Mouse (Mus musculus): ENCODE data around the gene Olfr206. TPM values are rescaled to one million over a fixed set of nuclear protein-coding genes. Genes with fewer than 3 reads are reported as not detected.

Olfr206 gene
- polyA plus RNA-seq, 1 experiment from 2014 or later = not detected

Other genes with a start within 250 kb of the Olfr206 start
- not detected in 2 replicates for gene Olfr193, start 237.4 kb downstream of the Olfr206 start, polyA plus RNA-seq (2014; fragmentation: Nextera tagmentation; extraction: Ambion mirVana)
- gene Olfr194, start 228.2 kb downstream of the Olfr206 start, polyA plus RNA-seq (2014; fragmentation: Nextera tagmentation; extraction: Ambion mirVana) = not detected in 2 replicates
- not detected in 2 replicates for gene Olfr195, start 202.2 kb downstream of the Olfr206 start, polyA plus RNA-seq (2014; fragmentation: Nextera tagmentation; extraction: Ambion mirVana)
- gene Olfr196, start 178.8 kb downstream of the Olfr206 start, polyA plus RNA-seq (2014; fragmentation: Nextera tagmentation; extraction: Ambion mirVana) = not detected in 2 replicates
- gene Olfr198, start 145.7 kb downstream of the Olfr206 start, polyA plus RNA-seq (2014; fragmentation: Nextera tagmentation; extraction: Ambion mirVana) = not detected in 2 replicates
- not detected in 2 replicates for gene Olfr199, start 129.5 kb downstream of the Olfr206 start, polyA plus RNA-seq (2014; fragmentation: Nextera tagmentation; extraction: Ambion mirVana)
- gene Olfr201, start 76.6 kb downstream of the Olfr206 start, polyA plus RNA-seq (2014; fragmentation: Nextera tagmentation; extraction: Ambion mirVana) = not detected in 2 replicates
- gene Olfr202, start 62.5 kb downstream of the Olfr206 start, polyA plus RNA-seq (2014; fragmentation: Nextera tagmentation; extraction: Ambion mirVana) = not detected in 2 replicates
- gene Olfr203, start 50.4 kb downstream of the Olfr206 start, polyA plus RNA-seq (2014; fragmentation: Nextera tagmentation; extraction: Ambion mirVana) = not detected in 2 replicates
- not detected in 2 replicates for gene Olfr204, start 31.0 kb downstream of the Olfr206 start, polyA plus RNA-seq (2014; fragmentation: Nextera tagmentation; extraction: Ambion mirVana)
- not detected in 2 replicates for gene Olfr205, start 18.1 kb downstream of the Olfr206 start, polyA plus RNA-seq (2014; fragmentation: Nextera tagmentation; extraction: Ambion mirVana)
- gene Olfr209, start 14.7 kb upstream of the Olfr206 start, polyA plus RNA-seq (2014; fragmentation: Nextera tagmentation; extraction: Ambion mirVana) = not detected in 2 replicates
- gene Gabrr3, start 58.1 kb upstream of the Olfr206 start, polyA plus RNA-seq (2014; fragmentation: Nextera tagmentation; extraction: Ambion mirVana) = not detected in 2 replicates
- gene Riox2, start 122.5 kb upstream of the Olfr206 start, polyA plus RNA-seq (2014; fragmentation: Nextera tagmentation; extraction: Ambion mirVana) = 24.2 and 25.9 TPM in 2 replicates